Mouse (Mus musculus) myocyte (in vitro differentiated cells): Measurements from ENCODE around the gene N4bp2l1.

Experiments used
- CEBPB ChIP-seq: IDR thresholded peaks from 2 replicates; pipeline ENCODE4 v1.6.1; 2011; ENCODE audit warnings: mild to moderate bottlenecking, moderate library complexity; ENCODE audit not compliant: poor library complexity, insufficient read depth, severe bottlenecking
- E2F4 ChIP-seq: IDR thresholded peaks from one replicate; pipeline ENCODE4 v1.6.1; 2011; ENCODE audit warnings: mild to moderate bottlenecking, control low read depth, moderate library complexity; ENCODE audit not compliant: insufficient read depth
- MAX ChIP-seq: IDR thresholded peaks from one replicate; pipeline ENCODE4 v1.6.1; 2011; ENCODE audit warnings: low read depth, mild to moderate bottlenecking, control low read depth
- MYOD1 ChIP-seq, 3 experiments: IDR thresholded peaks; one replicate each; pipeline ENCODE4 v1.6.1; 2011; ENCODE audit warnings: control low read depth in 2 of 3, low read depth in 2 of 3, mild to moderate bottlenecking in 2 of 3, moderate library complexity in 1 of 3; ENCODE audit not compliant: insufficient read length in 2 of 3, control insufficient read depth in 1 of 3
- MYOG ChIP-seq, 3 experiments: IDR thresholded peaks; one replicate each; pipeline ENCODE4 v1.6.1; 2011; ENCODE audit warnings: control low read depth in 2 of 3, low read depth in 2 of 3, mild to moderate bottlenecking in 2 of 3; ENCODE audit not compliant: insufficient read length in 2 of 3, control insufficient read depth in 1 of 3, insufficient read depth in 1 of 3
- POLR2A ChIP-seq: IDR thresholded peaks from one replicate; pipeline ENCODE4 v1.6.1; 2011; ENCODE audit warnings: low read depth, mild to moderate bottlenecking, control low read depth, moderate library complexity; ENCODE audit not compliant: insufficient read length
- POLR2AphosphoS2 ChIP-seq: IDR thresholded peaks from one replicate; pipeline ENCODE4 v1.6.1; 2011; ENCODE audit warnings: low read depth, control low read depth; ENCODE audit not compliant: insufficient read length
- REST ChIP-seq: IDR thresholded peaks from one replicate; pipeline ENCODE4 v1.6.1; 2011; ENCODE audit warnings: mild to moderate bottlenecking, control low read depth, moderate library complexity; ENCODE audit not compliant: insufficient read depth, insufficient read length
- SRF ChIP-seq: IDR thresholded peaks from one replicate; pipeline ENCODE4 v1.6.1; 2011; ENCODE audit warnings: low read depth; ENCODE audit not compliant: control insufficient read depth, insufficient read length
- TCF12 ChIP-seq: IDR thresholded peaks from one replicate; pipeline ENCODE4 v1.6.1; 2011; ENCODE audit warnings: mild to moderate bottlenecking, control low read depth; ENCODE audit not compliant: poor library complexity, insufficient read depth, severe bottlenecking
- TCF3 ChIP-seq: IDR thresholded peaks from one replicate; pipeline ENCODE4 v1.6.1; 2011; ENCODE audit warnings: low read depth, control low read depth; ENCODE audit not compliant: insufficient read length
- USF1 ChIP-seq: IDR thresholded peaks from one replicate; pipeline ENCODE4 v1.6.1; 2011; ENCODE audit warnings: low read depth, mild to moderate bottlenecking, control low read depth, moderate library complexity

DNA sequence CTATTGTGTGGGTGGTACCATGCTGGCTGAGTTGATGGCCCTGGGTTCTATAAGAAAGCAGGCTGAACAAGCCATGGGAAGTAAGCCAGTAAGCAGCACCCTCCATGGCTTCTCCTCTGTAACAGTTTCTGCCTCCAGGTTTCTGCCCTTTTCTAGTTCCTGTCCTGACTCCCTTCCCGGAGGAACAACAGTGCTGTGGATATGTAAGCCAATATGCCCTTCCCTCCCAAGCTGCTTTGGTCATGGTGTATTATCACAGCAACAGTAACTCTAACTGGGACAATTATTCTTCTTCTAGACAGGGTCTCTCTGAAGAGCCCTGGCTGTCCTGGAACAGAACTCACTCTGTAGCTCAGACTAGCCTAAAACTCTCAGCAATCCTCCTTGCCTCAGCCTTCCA, 14.1 kb upstream of the N4bp2l1 start:
- TF ChIP-seq TCF12 (no peak), POLR2AphosphoS2 (no peak), POLR2A (no peak), MAX (no peak), MYOG (IDR thresholded peaks at IDR 0.05; ENCODE audit: control insufficient read depth in 1 of 3, insufficient read depth in 1 of 3, insufficient read length in 2 of 3, low read depth in 2 of 3) (no peak), USF1 (no peak), MYOD1 (IDR thresholded peaks at IDR 0.05; ENCODE audit: control insufficient read depth in 1 of 3, insufficient read length in 2 of 3, low read depth in 2 of 3) (no peak), E2F4 (no peak), REST (no peak), SRF (no peak), TCF3 (no peak), CEBPB (no peak)
